In the genomic region with DNA sequence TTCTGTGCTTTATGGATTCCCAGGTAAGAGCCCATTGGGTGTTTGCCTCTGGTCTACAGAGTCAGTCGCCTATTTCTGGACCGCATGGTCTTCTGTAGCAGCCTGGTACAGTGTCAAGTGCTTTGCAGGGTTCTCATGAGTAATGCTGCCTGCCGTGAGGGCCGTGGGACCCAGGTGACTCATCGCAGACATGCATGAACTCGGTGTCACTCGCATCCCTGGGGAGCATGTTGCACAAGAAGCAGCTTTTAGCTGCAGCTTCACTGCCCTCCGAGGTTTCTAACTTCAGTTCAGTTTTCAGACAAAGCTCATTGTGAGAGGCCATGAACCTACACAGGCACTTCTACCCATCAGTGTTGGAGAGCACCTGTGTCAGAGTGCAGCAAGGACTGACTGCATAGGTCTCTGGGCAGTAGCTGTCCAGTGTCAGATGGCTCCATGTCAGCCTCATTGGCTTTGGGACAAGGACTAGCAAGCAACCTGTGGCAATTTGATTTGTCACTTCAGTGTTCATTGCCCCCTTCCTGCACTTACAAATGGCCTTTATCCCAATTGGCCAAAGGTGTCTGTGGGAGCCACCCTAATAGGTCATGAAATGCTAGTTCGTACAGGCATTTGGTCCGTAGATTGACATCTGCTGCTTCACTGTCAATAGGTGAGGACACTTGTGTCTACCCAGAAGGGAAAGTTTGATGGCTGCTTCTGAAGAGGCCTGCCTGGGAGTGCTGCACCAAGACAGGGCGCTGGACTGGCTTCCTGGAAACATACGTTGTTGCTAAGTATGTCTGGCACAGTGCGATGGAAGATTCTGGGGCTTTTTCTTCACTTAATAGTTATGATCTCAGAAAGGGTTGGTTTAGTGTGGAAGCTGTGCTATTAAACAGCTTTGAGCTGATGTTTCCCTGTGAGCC, we compare ENCODE assay signal across 11 mouse cellular contexts. TPM values are rescaled to one million over a fixed set of nuclear protein-coding genes. Genes with fewer than 3 reads are reported as not detected.
A peak's percentile ranks its signal among the peaks of the same experiment; 100 is the strongest.
DNase-seq lines count a peak whose midpoint lies in the region; ATAC-seq and TF ChIP-seq lines count a peak whose summit lies in the region.
"Had no signal": no experiment of that assay in that cellular context is flagged by ENCODE, and none has a peak within 500 bp of the region (broad histone marks: within the 10 kb centered on the region; RNA-seq: fewer than 3 reads in every experiment).

No protein-coding gene starts in this region.

- peak; percentile 42 to 60 for DNase-seq in cerebellum, adult 2 months
- no peak for DNase-seq in cerebellum, adult 11-12 months
- peak; percentile 56 to 66 for DNase-seq in spleen, postnatal 36 days (ENCODE audit: low spot score in 2 of 2)
- DNase-seq in spleen, postnatal 4 days (ENCODE audit: low spot score in 2 of 2), result no peak
- DNase-seq in stomach, postnatal 0 days (ENCODE audit: low spot score), result no peak
- no peak for DNase-seq in right cerebral cortex, postnatal 10 days (ENCODE audit: low spot score in 2 of 2)

- TF ChIP-seq CTCF in cerebellum, adult 2 months (IDR thresholded peaks at IDR 0.05; ENCODE audit: borderline replicate concordance, insufficient read depth, low read depth, low read length), result no peak
- no peak for TF ChIP-seq CTCF in bone marrow macrophage, adult 2 months (IDR thresholded peaks at IDR 0.05; ENCODE audit: low read depth, low read length)
- no peak for TF ChIP-seq CTCF in stomach, postnatal 0 days (IDR thresholded peaks at IDR 0.05; ENCODE audit: low read depth)
- TF ChIP-seq CTCF in intestine, postnatal 0 days (IDR thresholded peaks at IDR 0.05; ENCODE audit: low read depth), result no peak

- no peak; the same call in 1 of the 2 replicates for ATAC-seq in stomach, postnatal 0 days (ENCODE audit: low FRiP score, low TSS enrichment)
- no peak for ATAC-seq in intestine, postnatal 0 days
- ATAC-seq: forebrain, embryonic 16.5 days; midbrain, embryonic 15.5 days had no signal

- H3K9me3 ChIP-seq in stomach, postnatal 0 days (ENCODE audit: control insufficient read depth, low read length), result no peaks in the 10 kb centered on the region
- no peaks in the 10 kb centered on the region for H3K9me3 ChIP-seq in intestine, postnatal 0 days (ENCODE audit: control insufficient read depth)
- H3K9me3 ChIP-seq: heart, embryonic 13.5 days; midbrain, embryonic 15.5 days had no signal

- TF ChIP-seq POLR2A in cerebellum, adult 2 months (IDR thresholded peaks at IDR 0.05; ENCODE audit: borderline replicate concordance, insufficient read depth, low read length), result no peak
- TF ChIP-seq POLR2A in bone marrow macrophage, adult 2 months (IDR thresholded peaks at IDR 0.05; ENCODE audit: borderline replicate concordance, low read depth, low read length), result no peak

- H3K27me3 ChIP-seq in cerebellum, adult 2 months (ENCODE audit: control insufficient read depth, insufficient read depth, low read length), result no peaks in the 10 kb centered on the region
- H3K27me3 ChIP-seq in stomach, postnatal 0 days (ENCODE audit: control insufficient read depth, insufficient read depth, low read length), result no peaks in the 10 kb centered on the region
- no peaks in the 10 kb centered on the region for H3K27me3 ChIP-seq in intestine, postnatal 0 days (replicated peaks; ENCODE audit: control insufficient read depth, insufficient read depth, low read length)
- H3K27me3 ChIP-seq: heart, embryonic 13.5 days; midbrain, embryonic 15.5 days had no signal

- no peak overlapping the region for H3K27ac ChIP-seq in cerebellum, adult 2 months (ENCODE audit: insufficient read depth, low read length)
- H3K27ac ChIP-seq in bone marrow macrophage, adult 2 months (ENCODE audit: insufficient read depth, low read depth, low read length), result peak overlapping the region; percentile 89
- peak overlapping the region; percentile 71 for H3K27ac ChIP-seq in stomach, postnatal 0 days (replicated peaks)
- no peak overlapping the region for H3K27ac ChIP-seq in intestine, postnatal 0 days (ENCODE audit: low read depth, low read length)
- H3K27ac ChIP-seq: heart, embryonic 13.5 days; midbrain, embryonic 15.5 days had no signal

- no peak overlapping the region for H3K9ac ChIP-seq in stomach, postnatal 0 days (ENCODE audit: low read length)
- no peak overlapping the region for H3K9ac ChIP-seq in intestine, postnatal 0 days (ENCODE audit: low read depth, low read length)
- H3K9ac ChIP-seq: heart, embryonic 13.5 days; midbrain, embryonic 15.5 days had no signal

- 53% methylated on average over 13 of the region's 13 CpGs for WGBS in cerebellum, adult 2 months
- WGBS in stomach, postnatal 0 days, result 75% methylated on average over 13 of the region's 13 CpGs
- WGBS in intestine, postnatal 0 days, result 78% methylated on average over 13 of the region's 13 CpGs

- TF ChIP-seq EP300 in stomach, postnatal 0 days (optimal IDR thresholded peaks at IDR 0.05), result no peak

- H3K36me3 ChIP-seq in stomach, postnatal 0 days (ENCODE audit: control insufficient read depth, insufficient read depth, low read length), result no peaks in the 10 kb centered on the region
- no peaks in the 10 kb centered on the region for H3K36me3 ChIP-seq in intestine, postnatal 0 days (ENCODE audit: control insufficient read depth, insufficient read depth)
- H3K36me3 ChIP-seq: midbrain, embryonic 15.5 days had no signal

- peaks cover 40% of the 10 kb centered on the region for H3K4me1 ChIP-seq in cerebellum, adult 2 months (ENCODE audit: control insufficient read depth, insufficient read depth, low read length)
- H3K4me1 ChIP-seq in bone marrow macrophage, adult 2 months (ENCODE audit: control insufficient read depth, insufficient read depth, low read length), result peaks cover 68% of the 10 kb centered on the region
- H3K4me1 ChIP-seq in stomach, postnatal 0 days (replicated peaks; ENCODE audit: control insufficient read depth, insufficient read depth), result peaks cover 19% of the 10 kb centered on the region
- H3K4me1 ChIP-seq in intestine, postnatal 0 days (replicated peaks; ENCODE audit: control insufficient read depth, insufficient read depth, low read length), result no peaks in the 10 kb centered on the region; the same call in 1 of the 2 replicates

- no peak overlapping the region for H3K4me3 ChIP-seq in cerebellum, adult 2 months (replicated peaks; ENCODE audit: insufficient read depth, low read depth, low read length)
- H3K4me3 ChIP-seq in bone marrow macrophage, adult 2 months (ENCODE audit: insufficient read depth, low read length), result no peak overlapping the region
- no peak overlapping the region for H3K4me3 ChIP-seq in stomach, postnatal 0 days (ENCODE audit: low read depth, low read length)
- H3K4me3 ChIP-seq in intestine, postnatal 0 days (ENCODE audit: low read depth, low read length), result no peak overlapping the region
- H3K4me3 ChIP-seq: heart, embryonic 13.5 days; midbrain, embryonic 15.5 days had no signal

- no peak overlapping the region for H3K4me2 ChIP-seq in stomach, postnatal 0 days (replicated peaks; ENCODE audit: low read depth)
- no peak overlapping the region for H3K4me2 ChIP-seq in intestine, postnatal 0 days (replicated peaks; ENCODE audit: low read depth)
- H3K4me2 ChIP-seq: heart, embryonic 13.5 days; midbrain, embryonic 15.5 days had no signal

RNA-seq across cellular contexts. Expression of a gene that starts 19.7 kb away (rescaled TPM):
- polyA plus RNA-seq in cerebellum, adult 2 months (2012; rRNA removed), result 24.5 and 25.0 TPM in 2 replicates
- 84.4 and 94.5 TPM in 2 replicates for polyA plus RNA-seq in bone marrow macrophage, adult 2 months (2012; ENCODE audit: insufficient read depth, insufficient read length, missing spikeins)
- polyA plus RNA-seq in stomach, postnatal 0 days (2015; fragmentation: Nextera tagmentation; extraction: Ambion mirVana), result 51.1 and 51.3 TPM in 2 replicates
- polyA plus RNA-seq in intestine, postnatal 0 days (2015; fragmentation: Nextera tagmentation; extraction: Ambion mirVana), result 30.5 and 33.5 TPM in 2 replicates

RNA-seq across cellular contexts. Expression of a gene that starts 58.9 kb away (rescaled TPM):
- 0.44 and 0.84 TPM in 2 replicates for polyA plus RNA-seq in cerebellum, adult 2 months (2012; rRNA removed)
- polyA plus RNA-seq in bone marrow macrophage, adult 2 months (2012; ENCODE audit: insufficient read depth, insufficient read length, missing spikeins), result not detected in 2 replicates
- 3.0 and 3.2 TPM in 2 replicates for polyA plus RNA-seq in stomach, postnatal 0 days (2015; fragmentation: Nextera tagmentation; extraction: Ambion mirVana)
- polyA plus RNA-seq in intestine, postnatal 0 days (2015; fragmentation: Nextera tagmentation; extraction: Ambion mirVana), result 1.5 and 1.6 TPM in 2 replicates

Comparison
In these comparisons a context has a peak if more than half of its experiments do, and no peak if none do; other contexts are left out.
1. DNase-seq: peak in cerebellum, adult 2 months (2 of 2) and spleen, postnatal 36 days (2 of 2); none in cerebellum, adult 11-12 months (single experiment), spleen, postnatal 4 days (0 of 2), stomach, postnatal 0 days (single experiment) and right cerebral cortex, postnatal 10 days (0 of 2).
2. H3K27ac ChIP-seq: peak in bone marrow macrophage, adult 2 months (single experiment) and stomach, postnatal 0 days (single experiment); none in cerebellum, adult 2 months (single experiment) and intestine, postnatal 0 days (single experiment).